Mouse (Mus musculus) cerebral cortex, adult 2 months (tissue): ENCODE data around the gene Gbp5.

Experiments used
- WGBS: fragments of 180-500 bp; shearing (Covaris S2); methylation state at CpG from one replicate; pipeline ENCODE4 v1.1.7; 2018; 5-methylcytosine and 5-hydroxymethylcytosine counted together

Gbp5 gene

DNA sequence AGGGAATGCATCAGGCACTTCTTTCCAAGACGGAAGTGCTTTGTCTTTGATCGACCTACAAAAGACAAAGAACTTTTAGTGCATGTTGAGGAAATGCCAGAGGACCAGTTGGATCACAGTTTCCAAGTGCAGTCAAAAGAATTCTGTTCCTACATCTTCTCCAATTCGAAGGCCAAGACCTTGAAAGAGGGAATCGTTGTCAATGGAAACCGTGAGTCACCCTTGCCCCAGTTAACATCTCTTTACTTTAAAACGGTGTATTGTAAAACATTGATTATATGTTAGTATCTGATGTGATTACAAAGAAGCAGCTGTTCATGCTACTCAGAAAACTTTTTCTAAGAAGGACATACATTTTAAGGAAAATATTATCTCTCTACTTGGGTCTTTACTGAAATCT lies 47.6 kb downstream of the Gbp5 start:
- WGBS, result 67% methylated on average over 6 of the region's 6 CpGs

DNA sequence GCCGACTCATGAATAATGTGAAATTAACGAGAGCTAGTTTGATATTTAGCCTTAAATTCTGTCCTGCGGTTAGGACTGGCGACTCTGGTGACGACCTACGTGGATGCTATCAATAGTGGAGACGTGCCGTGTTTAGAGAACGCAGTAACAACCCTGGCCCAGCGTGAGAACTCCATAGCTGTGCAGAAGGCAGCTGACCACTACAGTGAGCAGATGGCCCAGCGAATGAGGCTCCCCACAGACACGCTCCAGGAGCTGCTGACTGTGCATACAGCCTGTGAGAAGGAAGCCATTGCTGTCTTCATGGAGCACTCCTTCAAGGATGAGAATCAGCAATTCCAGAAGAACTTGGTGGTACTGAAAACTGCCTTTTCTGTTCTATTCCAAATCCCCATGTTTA lies 49.0 kb downstream of the Gbp5 start:
- 87% methylated on average over 12 of the region's 12 CpGs for WGBS

DNA sequence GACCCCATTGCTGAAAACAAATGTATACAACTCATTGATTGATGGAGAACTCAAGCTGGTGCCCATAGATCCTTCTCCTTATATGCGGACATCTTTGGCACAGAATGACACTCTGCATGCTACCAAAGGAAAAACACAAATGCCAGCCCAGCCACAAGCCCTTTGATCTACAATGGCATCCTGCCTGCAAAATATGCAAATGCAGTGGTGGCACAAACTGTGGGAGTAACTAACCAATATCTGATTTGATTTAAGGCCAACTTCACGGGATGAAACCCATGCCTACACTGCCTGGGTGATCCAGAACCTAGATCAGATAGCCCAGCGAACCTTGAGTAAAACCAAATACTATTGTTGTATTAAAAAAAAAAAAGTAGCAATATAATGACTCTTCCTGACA lies 52.9 kb downstream of the Gbp5 start:
- WGBS, result 77% methylated on average over 3 of the region's 3 CpGs

DNA sequence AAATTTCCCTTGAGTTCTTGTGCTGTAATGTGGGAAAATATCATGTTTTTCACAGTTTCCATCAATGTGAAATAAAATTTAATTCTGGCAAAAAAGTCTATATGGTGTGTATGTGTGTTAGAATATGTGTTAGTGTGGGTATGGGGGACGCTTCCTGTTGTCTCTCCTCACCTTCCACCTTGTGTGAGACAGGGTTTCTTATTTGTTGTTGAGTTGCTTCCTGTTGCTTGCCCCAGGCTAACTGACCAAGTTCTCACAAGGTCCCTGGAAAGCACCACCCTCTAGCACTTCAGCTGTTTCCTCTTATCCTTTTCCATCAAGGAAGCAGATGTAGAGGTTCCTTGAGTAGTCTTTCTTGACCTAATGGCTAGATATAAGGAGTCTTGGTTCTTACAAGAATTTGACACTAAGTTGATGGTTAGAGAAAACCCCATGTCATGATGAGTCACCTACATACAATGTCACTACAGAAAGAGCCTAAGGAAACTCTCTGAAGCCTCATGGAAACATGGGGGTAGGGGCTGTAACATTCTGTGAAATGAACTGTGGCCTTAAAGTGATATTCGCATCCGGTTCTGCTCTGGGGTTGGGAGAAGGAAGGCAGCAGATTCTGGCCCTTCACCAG lies 56.4 kb downstream of the Gbp5 start:
- 88% methylated on average over 3 of the region's 3 CpGs for WGBS

DNA sequence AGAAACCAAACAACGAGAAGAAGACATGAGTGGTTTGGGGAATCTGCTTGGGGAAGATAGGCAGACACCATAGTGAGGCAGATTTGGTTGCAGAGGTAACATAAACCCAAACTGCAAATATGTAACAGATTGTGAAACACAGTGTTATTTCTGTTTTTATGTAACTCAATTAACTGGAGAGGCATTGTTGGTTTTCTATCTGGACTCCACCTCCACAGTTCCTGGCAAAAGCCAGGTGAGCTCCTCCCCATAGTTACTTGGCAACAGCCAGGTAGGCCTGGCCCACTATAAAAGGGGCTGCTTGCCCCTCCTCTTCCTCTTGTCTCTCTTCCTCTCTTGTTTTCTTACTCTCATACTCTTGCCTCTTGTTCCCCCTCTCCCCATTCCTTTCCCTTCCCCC lies 60.8 kb downstream of the Gbp5 start:
- 88% methylated on average over 1 of the region's 1 CpGs for WGBS

DNA sequence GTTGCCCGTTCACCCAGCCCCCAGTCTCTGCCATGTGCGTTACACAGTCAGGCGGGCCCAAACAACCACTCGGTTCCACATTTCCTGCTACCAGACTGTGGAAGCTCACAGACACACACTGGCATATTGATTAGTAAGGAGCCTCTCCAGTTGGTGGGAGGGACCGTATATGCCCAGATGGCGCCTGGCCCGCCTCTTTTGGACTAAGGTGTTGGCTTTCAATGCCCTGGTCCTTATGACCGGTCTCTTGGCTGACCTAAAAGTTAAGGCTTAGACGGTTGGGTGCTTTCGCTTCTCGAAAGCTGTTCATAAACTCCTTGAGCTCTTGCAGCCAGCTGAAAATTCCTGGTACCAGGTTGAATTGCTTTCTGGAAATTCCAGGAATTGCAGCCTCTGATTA lies 61.8 kb downstream of the Gbp5 start:
- 87% methylated on average over 11 of the region's 11 CpGs for WGBS

DNA sequence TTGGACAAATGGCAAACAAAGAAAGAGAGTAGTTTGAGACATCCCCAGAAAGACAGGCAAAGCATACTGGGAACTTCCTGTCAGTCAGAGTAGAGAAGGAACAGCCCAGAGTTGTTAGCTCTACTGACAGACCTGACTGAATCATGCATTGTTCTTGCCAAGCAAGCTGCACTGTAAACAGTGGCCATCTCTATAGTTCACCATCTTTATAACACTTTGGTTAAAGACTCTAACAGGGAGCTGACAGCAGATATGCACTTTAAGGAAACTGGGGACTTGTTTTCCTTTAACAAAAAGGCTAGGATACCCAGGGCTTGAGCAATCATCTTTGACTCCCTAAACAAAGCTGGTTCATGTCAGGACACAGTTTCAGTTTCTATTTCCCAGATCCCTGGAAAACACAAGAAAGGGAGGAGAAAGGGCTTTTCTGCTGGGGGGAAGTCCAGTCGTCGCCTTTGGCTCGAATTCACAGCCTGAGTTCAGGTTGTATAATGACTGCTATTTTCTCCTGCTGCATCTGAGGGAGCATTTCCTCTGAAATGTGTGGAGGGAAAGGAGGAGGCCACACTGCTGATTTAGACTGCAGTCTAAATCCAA lies 66.0 kb downstream of the Gbp5 start, which contains the start of gene Gbp3:
Gbp3 (plus strand) TSS at position 395 of the 597 bp plus-strand sequence.
- WGBS, result 17% methylated on average over 3 of the region's 3 CpGs

DNA sequence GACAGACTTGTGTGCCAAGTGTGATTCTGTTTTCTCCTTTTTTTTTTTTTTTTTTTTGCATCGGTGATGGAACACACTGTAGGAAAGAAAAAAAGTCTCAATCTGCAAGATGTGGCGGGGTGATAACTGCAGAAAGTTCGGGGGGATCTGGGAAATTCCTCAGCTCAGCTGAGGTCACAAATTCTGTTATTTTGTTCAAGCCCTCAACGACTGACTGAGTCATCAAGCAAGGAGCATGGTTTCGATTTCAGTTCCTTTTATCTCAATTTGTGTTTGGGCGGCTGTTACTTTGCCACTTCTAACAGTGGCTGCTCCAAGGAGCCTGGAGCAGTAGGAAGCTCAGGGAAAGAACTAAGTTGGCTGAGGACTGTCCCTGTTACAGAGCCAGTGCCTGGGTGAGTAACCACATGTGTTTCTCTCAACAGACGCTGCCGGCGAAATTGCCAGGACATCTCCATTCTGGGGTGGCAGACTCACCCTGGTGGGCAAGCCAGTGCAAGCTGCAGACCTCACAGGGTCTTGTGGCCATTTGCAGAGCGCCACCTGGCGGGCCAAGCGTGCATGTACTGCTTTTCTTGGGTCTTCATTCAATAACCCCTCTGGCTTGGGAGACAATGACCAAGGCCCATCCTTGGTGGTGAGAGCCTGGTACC lies 66.6 kb downstream of the Gbp5 start:
- WGBS, result 8% methylated on average over 12 of the region's 12 CpGs

DNA sequence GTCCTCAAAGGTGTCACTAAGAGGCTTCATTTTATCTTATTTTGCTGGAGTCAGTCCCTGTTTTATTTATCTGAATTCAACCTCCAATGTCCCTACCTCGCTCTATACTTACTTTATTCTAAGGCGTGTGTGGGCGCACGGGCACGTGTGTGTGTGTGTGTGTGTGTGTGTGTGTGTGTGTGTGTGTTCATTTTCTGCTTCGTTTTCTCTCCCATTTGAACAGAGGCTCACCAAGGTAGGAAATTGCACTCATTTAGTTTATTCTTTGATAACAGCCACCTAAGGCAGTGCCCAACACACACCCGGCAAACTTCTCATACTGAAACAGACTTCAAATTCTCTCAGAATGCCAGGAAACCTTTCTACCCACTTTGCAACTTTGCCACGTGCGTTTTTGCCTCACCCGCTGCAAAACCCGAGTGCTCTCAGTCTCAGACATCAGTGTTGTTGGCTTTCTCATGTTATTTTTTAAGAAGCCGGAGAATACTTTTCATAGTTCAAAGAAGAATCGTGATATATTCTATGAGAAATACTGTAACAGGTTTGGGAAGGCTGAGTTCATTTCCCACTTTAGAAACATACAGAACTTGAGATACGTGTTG lies 67.4 kb downstream of the Gbp5 start:
- WGBS, result 53% methylated on average over 14 of the region's 14 CpGs

DNA sequence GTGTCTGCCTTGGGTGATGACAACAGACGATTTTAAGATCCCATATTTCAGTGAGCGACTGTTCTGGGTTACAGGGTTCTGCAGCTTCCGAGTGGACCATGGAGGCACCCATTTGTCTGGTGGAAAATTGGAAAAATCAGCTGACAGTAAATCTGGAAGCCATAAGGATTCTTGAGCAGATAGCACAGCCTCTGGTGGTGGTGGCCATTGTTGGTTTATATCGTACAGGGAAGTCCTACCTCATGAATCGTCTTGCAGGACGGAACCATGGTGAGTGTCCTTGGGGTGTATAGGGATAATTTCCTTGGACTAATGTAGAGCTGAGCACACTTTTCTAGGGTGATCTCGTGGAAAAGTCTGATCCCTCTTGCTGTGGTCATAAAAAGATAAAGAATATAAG lies 67.9 kb downstream of the Gbp5 start:
- WGBS, result 79% methylated on average over 7 of the region's 7 CpGs

DNA sequence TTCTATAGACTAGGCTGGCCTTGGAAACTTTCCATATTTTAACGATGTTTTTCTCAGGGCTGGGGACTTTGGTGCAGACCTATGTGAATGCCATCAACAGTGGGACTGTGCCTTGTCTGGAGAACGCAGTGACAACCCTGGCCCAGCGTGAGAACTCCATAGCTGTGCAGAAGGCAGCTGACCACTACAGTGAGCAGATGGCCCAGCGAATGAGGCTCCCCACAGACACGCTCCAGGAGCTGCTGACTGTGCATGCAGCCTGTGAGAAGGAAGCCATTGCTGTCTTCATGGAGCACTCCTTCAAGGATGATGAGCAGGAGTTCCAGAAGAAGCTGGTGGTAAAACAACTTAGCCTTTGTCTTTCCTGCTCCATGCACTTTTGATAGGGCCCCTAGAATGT lies 73.7 kb downstream of the Gbp5 start:
- WGBS, result 61% methylated on average over 5 of the region's 5 CpGs

DNA sequence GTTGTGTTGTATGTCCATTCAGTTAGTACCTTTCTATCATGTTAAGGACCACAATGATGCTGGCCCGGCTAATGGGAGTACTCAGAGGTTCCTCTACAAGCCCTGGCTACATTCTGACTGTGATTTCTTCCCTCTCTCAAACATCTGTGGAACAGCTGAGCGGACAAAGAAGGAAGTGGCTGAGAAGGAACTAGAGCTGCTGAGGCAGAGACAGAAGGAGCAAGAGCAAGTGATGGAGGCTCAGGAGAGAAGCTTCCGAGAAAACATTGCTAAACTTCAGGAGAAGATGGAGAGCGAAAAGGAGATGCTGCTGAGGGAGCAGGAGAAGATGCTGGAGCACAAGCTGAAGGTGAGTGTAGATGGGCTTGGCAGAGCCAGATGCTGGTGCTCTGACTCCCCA lies 77.0 kb downstream of the Gbp5 start:
- 84% methylated on average over 4 of the region's 4 CpGs for WGBS
